Mouse (Mus musculus) ES-E14 (cell line): ENCODE data around the gene Cotl1.

Experiments used
- CHD2 ChIP-seq: IDR thresholded peaks from 2 replicates; pipeline ENCODE4 v1.6.1; 2014; ENCODE audit warnings: mild to moderate bottlenecking, low read depth, low read length, inconsistent platforms
- HCFC1 ChIP-seq: IDR thresholded peaks from 2 replicates; pipeline ENCODE4 v1.6.1; 2012; ENCODE audit warnings: low read length, inconsistent platforms, borderline replicate concordance; ENCODE audit not compliant: insufficient read depth
- ZC3H11A ChIP-seq: IDR thresholded peaks from 2 replicates; pipeline ENCODE4 v1.6.1; 2012; ENCODE audit warnings: low read depth, mild to moderate bottlenecking, inconsistent platforms, low read length, borderline replicate concordance

DNA sequence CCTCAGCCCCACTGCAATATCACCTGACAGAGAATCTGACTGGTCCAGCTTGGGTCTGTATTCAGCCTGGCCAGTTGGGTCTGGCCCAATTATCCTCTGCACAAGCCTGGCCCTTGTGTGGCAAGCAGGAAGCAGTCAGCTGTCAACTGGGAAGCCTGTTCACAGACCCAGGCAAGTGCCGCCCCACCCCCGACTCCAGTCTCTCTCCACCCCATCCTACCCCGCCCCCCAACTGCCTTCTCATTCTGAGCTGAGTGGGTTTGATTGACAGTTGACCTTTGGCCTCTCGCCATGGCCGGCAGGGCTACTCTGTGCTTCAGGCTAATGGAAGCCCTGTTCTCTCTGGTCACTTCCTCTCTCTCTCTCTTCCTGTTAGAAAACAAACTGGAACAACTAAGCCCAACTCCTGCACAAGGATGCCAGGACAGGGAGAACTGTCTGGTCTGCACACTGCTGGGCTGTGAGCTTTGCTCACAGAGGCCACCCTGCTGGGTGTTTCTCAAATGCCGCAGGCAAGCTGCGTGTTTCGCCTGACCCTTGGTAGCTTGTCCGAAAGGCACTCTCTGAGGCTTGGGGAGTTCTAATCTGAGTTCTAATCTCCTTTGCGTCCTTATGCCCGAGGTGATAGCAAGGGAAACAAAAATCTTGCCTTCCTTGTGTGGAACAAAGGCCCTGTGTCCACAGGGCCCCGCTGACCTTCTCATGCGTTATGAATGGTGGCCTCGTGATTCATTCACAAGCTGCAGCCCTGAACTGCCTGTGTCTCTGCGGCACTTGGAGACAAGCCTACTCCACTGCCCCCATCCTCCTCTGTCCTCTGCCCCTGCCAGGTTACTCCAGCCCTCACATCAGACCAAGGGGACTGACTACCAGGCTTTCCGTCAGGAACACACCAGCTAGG lies 48.3 kb downstream of the Cotl1 start:
- no peak for TF ChIP-seq ZC3H11A
- no peak for TF ChIP-seq HCFC1
- TF ChIP-seq CHD2: no peak
